Mouse (Mus musculus) cerebellum, adult 2 months (tissue): ENCODE measurements around the gene Foxo3.

Source experiments
- CTCF ChIP-seq: fragments of 200-500 bp; IDR thresholded peaks from 2 replicates; pipeline ENCODE4 v1.5.1; 2011; ENCODE audit warnings: low read depth, mild to moderate bottlenecking, control low read depth, low read length, moderate library complexity, borderline replicate concordance; ENCODE audit not compliant: insufficient read depth
- POLR2A ChIP-seq: fragments of 200-500 bp; IDR thresholded peaks from 2 replicates; pipeline ENCODE4 v1.6.1; 2011; ENCODE audit warnings: low read length, control low read depth, borderline replicate concordance; ENCODE audit not compliant: insufficient read depth

DNA sequence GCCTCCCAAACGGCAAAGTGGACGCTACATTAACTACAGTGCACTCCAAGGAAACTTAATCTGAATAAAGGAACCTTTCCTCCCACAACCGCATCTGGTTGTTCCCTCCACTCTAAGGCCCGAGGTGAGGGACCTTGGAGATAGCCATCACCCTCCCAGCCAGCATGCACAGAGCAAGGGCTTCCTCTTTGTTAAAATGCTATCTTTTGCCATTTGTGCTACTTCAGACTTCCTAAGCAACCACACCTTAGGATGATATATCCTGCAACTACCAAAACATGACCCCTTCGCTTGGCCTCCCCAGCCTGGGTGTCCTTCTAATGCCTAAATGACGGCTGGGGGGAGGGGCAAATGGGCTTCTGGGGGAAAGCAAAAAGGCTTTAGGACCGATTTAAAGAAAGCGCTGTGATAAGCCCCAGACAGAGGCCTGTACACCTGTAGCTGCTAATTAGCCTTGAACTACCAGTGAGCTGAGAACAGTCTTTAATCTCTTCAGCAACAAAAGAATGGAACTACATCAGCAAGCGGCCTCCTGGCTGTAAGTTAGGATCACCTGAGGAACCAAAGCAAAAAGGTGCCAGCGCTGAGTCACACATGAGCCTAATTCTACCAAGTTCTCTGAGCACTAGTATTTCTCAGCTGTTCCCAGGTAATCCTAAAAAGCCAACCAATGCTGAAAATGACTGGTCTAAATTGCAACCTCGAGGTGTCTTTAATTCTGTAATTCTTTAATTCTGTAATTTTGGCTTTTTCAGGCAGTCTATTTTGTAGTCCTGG is 4.9 kb downstream of the Foxo3 start:
- TF ChIP-seq CTCF: no peak
- TF ChIP-seq POLR2A: no peak
